ENCODE assay signal across 23 mouse cellular contexts in genomic region chr11:73092057-73092456, GRCm38 (mm10). TPM values are rescaled to one million over a fixed set of nuclear protein-coding genes. Genes with fewer than 3 reads are reported as not detected.
A peak's percentile ranks its signal among the peaks of the same experiment; 100 is the strongest.
DNase-seq lines count a peak whose midpoint lies in the region; TF ChIP-seq lines count a peak whose summit lies in the region.
"Had no signal": no experiment of that assay in that cellular context is flagged by ENCODE, and none has a peak within 500 bp of the region (broad histone marks: within the 10 kb centered on the region; RNA-seq: fewer than 3 reads in every experiment).

No protein-coding gene starts in this region.

- H3K4me3 ChIP-seq in small intestine, adult 2 months (ENCODE audit: low read depth, low read length): peak overlapping the region; percentile 33; the same call in 1 of the 2 replicates
- H3K4me3 ChIP-seq: embryonic facial prominence, embryonic 13.5 days; embryonic facial prominence, embryonic 15.5 days; erythroblast, embryonic 14.5 days; forebrain, embryonic 10.5 days; forebrain, embryonic 12.5 days had no signal

- 53% methylated on average over 4 of the region's 4 CpGs for WGBS in small intestine, adult 2 months

- peak; percentile 21 for DNase-seq in kidney, adult 11 months
- DNase-seq in kidney, adult 18-20 months: no peak
- DNase-seq in kidney, adult 9 months: peak; percentile 26
- no peak for DNase-seq in kidney, postnatal 10 days
- DNase-seq in ovary, postnatal 14 days (ENCODE audit: low spot score): peak; percentile 16
- DNase-seq in ovary, postnatal 10 days (ENCODE audit: low spot score): no peak
- DNase-seq in frontal cortex, postnatal 10 days (ENCODE audit: low spot score in 2 of 2): no peak
- DNase-seq: adrenal gland, adult 2 months; adrenal gland, postnatal 10 days; adrenal gland, postnatal 25 days; cerebellum, adult 11 months; cerebellum, adult 18-20 months; cerebellum, adult 8-10 months; cerebellum, adult 9-11 months; cerebellum, postnatal 14 days; cerebellum, postnatal 36 days; embryo, embryonic 11 days had no signal

- no peaks in the 10 kb centered on the region for H3K4me1 ChIP-seq in small intestine, adult 2 months (ENCODE audit: control insufficient read depth, insufficient read depth, insufficient read length, low read length)

- H3K36me3 ChIP-seq in small intestine, adult 2 months (ENCODE audit: control insufficient read depth, insufficient read depth, low read length): no peaks in the 10 kb centered on the region
- H3K36me3 ChIP-seq: embryonic facial prominence, embryonic 13.5 days; embryonic facial prominence, embryonic 15.5 days; forebrain, embryonic 10.5 days; forebrain, embryonic 12.5 days had no signal

- no peak for TF ChIP-seq CTCF in small intestine, adult 2 months (IDR thresholded peaks at IDR 0.05; ENCODE audit: extremely low read depth, insufficient read length, insufficient replicate concordance, low read depth, low read length)

- TF ChIP-seq POLR2A in small intestine, adult 2 months (IDR thresholded peaks at IDR 0.05; ENCODE audit: low read depth, low read length): no peak

- H3K27me3 ChIP-seq in small intestine, adult 2 months (ENCODE audit: control insufficient read depth, insufficient read depth, low read length): no peaks in the 10 kb centered on the region
- H3K27me3 ChIP-seq: embryonic facial prominence, embryonic 13.5 days; embryonic facial prominence, embryonic 15.5 days; forebrain, embryonic 12.5 days had no signal

- H3K27ac ChIP-seq in small intestine, adult 2 months (ENCODE audit: insufficient read depth, low read depth, low read length): no peak overlapping the region
- H3K27ac ChIP-seq: embryonic facial prominence, embryonic 13.5 days; embryonic facial prominence, embryonic 15.5 days; forebrain, embryonic 10.5 days; forebrain, embryonic 12.5 days had no signal

RNA-seq across cellular contexts. Expression of gene Itgae, which starts 1.7 kb away (rescaled TPM):
- 9.1 and 9.7 TPM in 2 replicates for polyA plus RNA-seq in small intestine, adult 2 months (2012; rRNA removed)
- polyA plus RNA-seq: erythroblast, embryonic 14.5 days had no signal

RNA-seq across cellular contexts. Expression of gene Ncbp3, which starts 44.5 kb away (rescaled TPM):
- polyA plus RNA-seq in small intestine, adult 2 months (2012; rRNA removed): 0.53 and 1.3 TPM in 2 replicates

RNA-seq across cellular contexts. Expression of gene Haspin, which starts 46.0 kb away (rescaled TPM):
- 0.84 and 2.5 TPM in 2 replicates for polyA plus RNA-seq in small intestine, adult 2 months (2012; rRNA removed)

Comparison
In these comparisons a context has a peak if more than half of its experiments do, and no peak if none do; other contexts are left out.
1. DNase-seq: peak in kidney, adult 11 months (single experiment), kidney, adult 9 months (single experiment) and ovary, postnatal 14 days (single experiment); none in kidney, adult 18-20 months (single experiment), kidney, postnatal 10 days (single experiment), ovary, postnatal 10 days (single experiment) and frontal cortex, postnatal 10 days (0 of 2).